9 mouse cellular contexts compared by ENCODE assay signal in genomic region chr13:91165200-91165599, GRCm38 (mm10). TPM values are rescaled to one million over a fixed set of nuclear protein-coding genes. Genes with fewer than 3 reads are reported as not detected.
A peak's percentile ranks its signal among the peaks of the same experiment; 100 is the strongest.
DNase-seq lines count a peak whose midpoint lies in the region; ATAC-seq and TF ChIP-seq lines count a peak whose summit lies in the region.
"Had no signal": no experiment of that assay in that cellular context is flagged by ENCODE, and none has a peak within 500 bp of the region (broad histone marks: within the 10 kb centered on the region; RNA-seq: fewer than 3 reads in every experiment).

No protein-coding gene starts in this region.

- ATAC-seq in heart, embryonic 12.5 days (ENCODE audit: insufficient number of reproducible peaks, low FRiP score), result peak; percentile 36; the same call in 1 of the 2 replicates

- peaks cover 53% of the 10 kb centered on the region for H3K4me1 ChIP-seq in heart, embryonic 12.5 days (replicated peaks)

- H3K4me3 ChIP-seq in layer of hippocampus, adult 2 months, result no peak overlapping the region
- H3K4me3 ChIP-seq in heart, embryonic 12.5 days, result no peak overlapping the region

- DNase-seq in layer of hippocampus, adult 2 months (ENCODE audit: low spot score in 2 of 2), result peak in 1 of 2 experiments; percentile 41
- no peak for DNase-seq in layer of hippocampus, postnatal 25 days (ENCODE audit: extremely low spot score in 1 of 2, low spot score in 1 of 2)
- peak; percentile 76 for DNase-seq in adrenal gland, adult 2 months
- peak; percentile 48 to 64 for DNase-seq in right cerebral cortex, postnatal 10 days (ENCODE audit: low spot score in 2 of 2)
- no peak for DNase-seq in retina, embryonic 14.5 days (ENCODE audit: low spot score)
- no peak for DNase-seq in c-Kit-positive CD71-positive TER-119-positive erythroid progenitor cells, embryonic 14.5 days (ENCODE audit: low spot score)
- DNase-seq in spleen, postnatal 14 days (ENCODE audit: low spot score in 2 of 2), result no peak
- DNase-seq: gastrocnemius, postnatal 36 days had no signal

- H3K9ac ChIP-seq in heart, embryonic 12.5 days, result no peak overlapping the region

- H3K36me3 ChIP-seq in heart, embryonic 12.5 days, result no peaks in the 10 kb centered on the region

- H3K4me2 ChIP-seq in heart, embryonic 12.5 days, result no peak overlapping the region

- H3K27me3 ChIP-seq in heart, embryonic 12.5 days (replicated peaks), result no peaks in the 10 kb centered on the region

- H3K9me3 ChIP-seq in heart, embryonic 12.5 days (replicated peaks), result no peaks in the 10 kb centered on the region

- TF ChIP-seq CTCF in layer of hippocampus, adult 2 months (conservative IDR thresholded peaks at IDR 0.05), result no peak

- peak overlapping the region; percentile 36; the same call in 1 of the 2 replicates for H3K27ac ChIP-seq in layer of hippocampus, adult 2 months
- peak overlapping the region; percentile 69 for H3K27ac ChIP-seq in heart, embryonic 12.5 days (ENCODE audit: poor library complexity, severe bottlenecking)

- 61% methylated on average over 6 of the region's 6 CpGs for WGBS in heart, embryonic 12.5 days

RNA-seq across cellular contexts. Expression of gene Atg10, which starts 58.6 kb away (rescaled TPM):
- 10 to 100 TPM; 15.3 to 17.2 TPM for total RNA-seq in layer of hippocampus, adult 2 months (2021)
- total RNA-seq in layer of hippocampus, postnatal 25 days (2021), result 10 to 100 TPM; 14.2 to 15.3 TPM
- 10 to 100 TPM; 17.7 to 20.2 TPM for total RNA-seq in adrenal gland, adult 2 months (2021)
- polyA plus RNA-seq in adrenal gland, adult 2 months (2012; rRNA removed), result 0.37 and 0.52 TPM in 2 replicates
- 24.4 and 25.5 TPM in 2 replicates for polyA plus RNA-seq in heart, embryonic 12.5 days (2016; fragmentation: Nextera tagmentation; extraction: Ambion mirVana)

Comparison
In these comparisons a context has a peak if more than half of its experiments do, and no peak if none do; other contexts are left out.
1. DNase-seq: peak in adrenal gland, adult 2 months (single experiment) and right cerebral cortex, postnatal 10 days (2 of 2); none in layer of hippocampus, postnatal 25 days (0 of 2), retina, embryonic 14.5 days (single experiment), c-Kit-positive CD71-positive TER-119-positive erythroid progenitor cells, embryonic 14.5 days (single experiment) and spleen, postnatal 14 days (0 of 2).